Mouse (Mus musculus) intestine, embryonic 14.5 days (tissue): Measurements from ENCODE around the gene Gm6676. TPM values are rescaled to one million over a fixed set of nuclear protein-coding genes. Genes with fewer than 3 reads are reported as not detected.
"Not testable (repeated sequence)": the region's sequence is repeated elsewhere in the genome, so short reads cannot be mapped to it uniquely, and the experiment has no call there.

Experiments
- ATAC-seq: fragments of 200-750 bp; cut with Nextera tagmentation; replicated peaks from 2 replicates; pipeline ENCODE4 v1.8.0; 2017; ENCODE audit warnings: low read depth, moderate number of reproducible peaks, moderate TSS enrichment, moderate library complexity; ENCODE audit not compliant: low FRiP score, low TSS enrichment
- DNase-seq: peaks from one replicate; pipeline ENCODE4 v3.0.0-alpha.2; 2018; ENCODE audit warnings: low spot score
- H3K27ac ChIP-seq: fragments of 300-500 bp; sonication (generic); 2 replicates; pipeline ENCODE4 v1.5.1; 2014; ENCODE audit warnings: low read depth, mild to moderate bottlenecking, control low read depth
- H3K27me3 ChIP-seq: fragments of 300-500 bp; sonication (generic); replicated peaks from 2 replicates; pipeline ENCODE4 v1.6.1; 2014; ENCODE audit warnings: low read length, control low read depth; ENCODE audit not compliant: control insufficient read depth, insufficient read depth
- H3K36me3 ChIP-seq: fragments of 300-500 bp; sonication (generic); 2 replicates; pipeline ENCODE4 v1.6.1; 2014; ENCODE audit warnings: low read length, control low read depth; ENCODE audit not compliant: control insufficient read depth, insufficient read depth
- H3K4me1 ChIP-seq: fragments of 300-500 bp; sonication (generic); replicated peaks from 2 replicates; pipeline ENCODE4 v1.6.1; 2014; ENCODE audit warnings: low read length, control low read depth, mixed read lengths; ENCODE audit not compliant: control insufficient read depth, insufficient read depth
- H3K4me2 ChIP-seq: fragments of 300-500 bp; sonication (generic); 2 replicates; pipeline ENCODE4 v1.6.1; 2014; ENCODE audit warnings: low read length
- H3K4me3 ChIP-seq: fragments of 300-500 bp; sonication (generic); 2 replicates; pipeline ENCODE4 v1.5.1; 2014; ENCODE audit warnings: low read depth, low read length, control low read depth, mixed read lengths
- H3K9ac ChIP-seq: fragments of 300-500 bp; sonication (generic); 2 replicates; pipeline ENCODE4 v1.6.1; 2014; ENCODE audit warnings: mild to moderate bottlenecking, low read length
- H3K9me3 ChIP-seq: fragments of 300-500 bp; sonication (generic); 2 replicates; pipeline ENCODE4 v1.6.1; 2016; ENCODE audit warnings: low read length, control low read depth; ENCODE audit not compliant: control insufficient read depth
- WGBS: fragments of 180-500 bp; shearing (Covaris S2); extraction: QIAGEN DNeasy Blood & Tissue Kit; methylation state at CpG from one replicate; pipeline ENCODE4 v1.1.7; 2014; 5-methylcytosine and 5-hydroxymethylcytosine counted together
- polyA plus RNA-seq: library from polyadenylated mRNA; unstranded; fragments of >200 nt; fragmentation: Nextera tagmentation; extraction: Ambion mirVana; gene quantifications from 2 replicates; pipeline ENCODE4 v1.2.1, GENCODE M21; 2014

Gene Gm6676
- not detected in 2 replicates for polyA plus RNA-seq

DNA sequence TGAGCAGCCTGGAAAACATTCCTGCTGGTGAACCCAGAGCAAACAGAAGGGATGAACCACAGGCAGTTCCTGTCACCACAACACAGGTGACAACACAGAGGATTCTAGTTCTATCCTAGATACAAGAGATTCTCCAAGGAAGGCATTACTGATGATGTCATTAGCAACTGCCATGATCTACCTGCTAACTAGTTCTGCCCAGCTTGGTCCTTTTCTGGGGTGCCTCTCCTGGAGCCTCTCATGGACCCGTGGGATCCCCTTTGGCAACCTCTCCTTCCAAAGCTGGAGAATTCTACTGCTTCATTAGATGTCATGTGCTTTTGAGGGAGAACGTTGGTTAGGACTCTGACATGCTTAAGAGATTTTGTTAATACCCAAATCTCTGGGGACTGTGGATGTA, at the start of gene Gm6676:
Gene Gm6676 (minus strand): TSS at position 101 of the 400 bp plus-strand sequence.
- not testable (repeated sequence) for H3K4me1 ChIP-seq, H3K9me3 ChIP-seq, DNase-seq, H3K4me2 ChIP-seq, H3K9ac ChIP-seq, H3K36me3 ChIP-seq, H3K27ac ChIP-seq, H3K27me3 ChIP-seq, ATAC-seq, H3K4me3 ChIP-seq
- no CpG with 5 or more reads among the region's 2 CpGs for WGBS

DNA sequence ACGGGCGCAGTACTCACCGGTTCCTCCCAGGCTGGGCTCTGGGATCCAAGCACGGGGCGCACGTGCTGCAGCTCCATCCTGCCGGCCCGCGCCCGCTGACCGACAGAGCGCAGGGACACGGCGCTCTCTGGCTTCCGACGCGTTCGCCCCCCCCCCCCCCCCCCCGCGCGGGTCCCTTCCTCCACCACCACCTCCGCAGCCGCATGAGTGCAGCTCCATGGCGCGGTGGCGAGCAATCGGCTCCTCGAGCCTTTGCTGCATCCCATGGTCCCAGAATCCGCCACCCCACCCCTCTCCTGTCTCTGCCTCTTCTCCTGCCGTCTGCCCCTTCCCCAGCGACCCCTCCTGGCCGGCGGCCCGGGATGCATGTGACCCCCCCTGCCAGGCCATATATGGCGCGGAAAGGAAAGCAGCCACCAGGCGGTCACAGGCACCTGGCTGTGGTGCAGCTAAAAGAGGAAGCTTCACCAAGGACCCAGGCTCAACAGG, 49.3 kb upstream of the Gm6676 start, which contains the start of gene Gm3512:
Gene Gm3512 (minus strand): TSS at position 51 of the 489 bp plus-strand sequence.
- H3K27ac ChIP-seq, H3K36me3 ChIP-seq, H3K9ac ChIP-seq, H3K4me1 ChIP-seq, H3K4me3 ChIP-seq, H3K27me3 ChIP-seq, ATAC-seq, H3K9me3 ChIP-seq, H3K4me2 ChIP-seq, DNase-seq: not testable (repeated sequence)
- WGBS: no CpG with 5 or more reads among the region's 37 CpGs

DNA sequence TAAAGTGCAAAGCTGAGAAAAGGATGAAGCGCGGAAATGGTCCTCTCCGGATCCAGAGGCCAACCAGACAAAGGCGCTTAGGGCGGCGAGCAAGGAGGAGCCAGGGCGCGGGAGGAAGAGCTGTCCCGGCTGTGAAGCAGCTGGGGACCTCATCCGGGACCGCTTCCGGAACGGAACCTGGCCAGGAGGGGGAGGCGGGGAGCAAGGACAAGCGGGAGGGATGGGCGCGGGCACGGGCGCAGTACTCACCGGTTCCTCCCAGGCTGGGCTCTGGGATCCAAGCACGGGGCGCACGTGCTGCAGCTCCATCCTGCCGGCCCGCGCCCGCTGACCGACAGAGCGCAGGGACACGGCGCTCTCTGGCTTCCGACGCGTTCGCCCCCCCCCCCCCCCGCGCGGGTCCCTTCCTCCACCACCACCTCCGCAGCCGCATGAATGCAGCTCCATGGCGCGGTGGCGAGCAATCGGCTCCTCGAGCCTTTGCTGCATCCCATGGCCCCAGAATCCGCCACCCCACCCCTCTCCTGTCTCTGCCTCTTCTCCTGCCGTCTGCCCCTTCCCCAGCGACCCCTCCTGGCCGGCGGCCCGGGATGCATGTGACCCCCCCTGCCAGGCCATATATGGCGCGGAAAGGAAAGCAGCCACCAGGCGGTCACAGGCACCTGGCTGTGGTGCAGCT, 19.9 kb downstream of the Gm6676 start:
- Histone ChIP-seq H3K27ac (peak overlapping the region; percentile 54; the same call in 1 of the 2 replicates), H3K4me2 (peak overlapping the region; percentile 38), H3K9ac (peak overlapping the region; percentile 43; the same call in 1 of the 2 replicates), H3K4me3 (peak overlapping the region; percentile 38)
- not testable (repeated sequence) for H3K27me3 ChIP-seq, H3K4me1 ChIP-seq, H3K36me3 ChIP-seq, ATAC-seq, H3K9me3 ChIP-seq
- peak; percentile 69 for DNase-seq
- WGBS: 0% methylated on average over 10 of the region's 54 CpGs

DNA sequence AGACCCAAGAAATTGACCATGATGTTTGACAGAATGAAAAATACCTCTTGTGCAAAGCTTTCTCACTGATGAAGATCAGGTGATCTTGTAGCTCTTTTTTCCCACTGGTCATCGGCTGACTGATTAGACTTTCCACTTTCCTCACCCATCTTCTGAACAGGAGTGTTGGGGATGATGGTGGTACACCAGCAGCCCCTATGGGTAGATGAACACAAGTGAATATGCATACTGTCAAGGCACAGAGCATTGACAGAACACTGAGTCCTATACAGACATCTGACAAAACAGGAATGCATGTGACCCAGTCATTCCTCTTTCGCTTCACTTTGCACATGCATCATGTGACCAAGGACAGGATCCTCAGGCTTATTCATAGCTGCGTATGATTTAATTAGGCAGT, 24.7 kb downstream of the Gm6676 start, which contains the start of gene Gm3696:
Gene Gm3696 (minus strand): TSS at position 101 of the 400 bp plus-strand sequence.
- H3K9ac ChIP-seq, H3K9me3 ChIP-seq, H3K4me2 ChIP-seq, H3K4me1 ChIP-seq, DNase-seq, H3K4me3 ChIP-seq, H3K36me3 ChIP-seq, ATAC-seq, H3K27me3 ChIP-seq, H3K27ac ChIP-seq: not testable (repeated sequence)
- WGBS: 95% methylated on average over 1 of the region's 3 CpGs

Other genes with a start within 250 kb of the Gm6676 start
- gene Gm3667, start 235.4 kb downstream of the Gm6676 start, polyA plus RNA-seq: 1.2 and 1.5 TPM in 2 replicates
- gene Gm6356, start 151.6 kb downstream of the Gm6676 start, polyA plus RNA-seq: not detected in 2 replicates
- 1.1 and 1.3 TPM in 2 replicates for gene Gm10406, start 98.0 kb downstream of the Gm6676 start, polyA plus RNA-seq
- gene Gm3685, start 80.4 kb downstream of the Gm6676 start, polyA plus RNA-seq: not detected in 2 replicates
- gene Gm3696, start 24.8 kb downstream of the Gm6676 start, polyA plus RNA-seq: 1.8 and 1.9 TPM in 2 replicates
- gene Gm3512, start 49.1 kb upstream of the Gm6676 start, polyA plus RNA-seq: 3.0 and 5.2 TPM in 2 replicates
- gene Gm16434, start 69.1 kb upstream of the Gm6676 start, polyA plus RNA-seq: not detected in 2 replicates
- gene Gm3727, start 139.3 kb upstream of the Gm6676 start, polyA plus RNA-seq: not detected in 2 replicates
- 1.1 and 1.3 TPM in 2 replicates for gene Gm3739, start 189.6 kb upstream of the Gm6676 start, polyA plus RNA-seq
- gene Gm5797, start 207.0 kb upstream of the Gm6676 start, polyA plus RNA-seq: not detected in 2 replicates
- not detected in 2 replicates for gene Gm8374, start 239.7 kb upstream of the Gm6676 start, polyA plus RNA-seq